Comparison of ENCODE assay signal across 18 mouse cellular contexts in the genomic region with DNA sequence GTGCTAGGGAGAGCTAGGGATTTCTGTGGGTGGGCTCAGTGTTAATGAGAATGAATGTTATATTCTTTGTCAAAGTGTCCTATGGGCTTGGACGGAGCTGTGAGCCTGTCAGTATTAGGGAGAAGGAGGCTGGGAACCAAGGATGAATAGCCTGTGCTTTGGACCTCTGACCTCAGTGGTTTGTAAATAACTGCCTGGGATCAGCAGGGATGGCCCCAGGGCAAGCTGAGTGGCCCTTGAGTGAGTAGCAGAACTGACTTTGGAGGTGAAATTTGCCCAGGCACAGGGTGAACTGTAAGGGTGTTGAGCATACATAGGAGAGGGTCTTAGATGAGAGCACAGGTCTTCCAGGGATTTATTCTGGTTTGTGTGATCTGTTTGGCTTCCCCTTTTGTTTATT. TPM values are rescaled to one million over a fixed set of nuclear protein-coding genes. Genes with fewer than 3 reads are reported as not detected.
DNase-seq lines count a peak whose midpoint lies in the region; ATAC-seq and TF ChIP-seq lines count a peak whose summit lies in the region.
"Had no signal": no experiment of that assay in that cellular context is flagged by ENCODE, and none has a peak within 500 bp of the region (broad histone marks: within the 10 kb centered on the region; RNA-seq: fewer than 3 reads in every experiment).

No protein-coding gene starts in this region.

- TF ChIP-seq CTCF in hindbrain, postnatal 0 days (IDR thresholded peaks at IDR 0.05; ENCODE audit: low read depth), result no peak
- TF ChIP-seq CTCF in liver, embryonic 14.5 days (IDR thresholded peaks at IDR 0.05; ENCODE audit: low read depth), result no peak

- no peak overlapping the region for H3K9ac ChIP-seq in forebrain, embryonic 15.5 days (replicated peaks)
- H3K9ac ChIP-seq in forebrain, embryonic 14.5 days (ENCODE audit: low read length), result no peak overlapping the region
- H3K9ac ChIP-seq in hindbrain, postnatal 0 days (replicated peaks; ENCODE audit: low read length), result 0 out of 2 replicates have a peak overlapping the region, but pooled peaks have one; percentile 1
- no peak overlapping the region for H3K9ac ChIP-seq in liver, embryonic 14.5 days (replicated peaks)
- H3K9ac ChIP-seq in liver, embryonic 12.5 days, result no peak overlapping the region
- no peak overlapping the region for H3K9ac ChIP-seq in liver, embryonic 16.5 days (ENCODE audit: low read depth, low read length)

- peaks cover 15% of the 10 kb centered on the region for H3K4me1 ChIP-seq in forebrain, embryonic 15.5 days
- no peaks in the 10 kb centered on the region for H3K4me1 ChIP-seq in forebrain, embryonic 14.5 days (ENCODE audit: control insufficient read depth, insufficient read depth, low read length)
- no peaks in the 10 kb centered on the region for H3K4me1 ChIP-seq in hindbrain, postnatal 0 days (ENCODE audit: insufficient read depth, low read length)
- H3K4me1 ChIP-seq in hindbrain, embryonic 10.5 days (replicated peaks), result peaks cover 10% of the 10 kb centered on the region; the same call in 1 of the 2 replicates
- peaks cover 0 to 14% of the 10 kb centered on the region in 2 experiments; a peak in 2 of 4 replicates for H3K4me1 ChIP-seq in liver, embryonic 14.5 days (replicated peaks; ENCODE audit: control insufficient read depth in 2 of 2, insufficient read depth in 2 of 2, low read length in 1 of 2)
- peaks cover 47% of the 10 kb centered on the region for H3K4me1 ChIP-seq in liver, embryonic 12.5 days
- peaks cover 16% of the 10 kb centered on the region for H3K4me1 ChIP-seq in liver, embryonic 16.5 days (ENCODE audit: control insufficient read depth, low read depth, low read length)

- H3K4me2 ChIP-seq in forebrain, embryonic 15.5 days (replicated peaks), result no peak overlapping the region
- no peak overlapping the region for H3K4me2 ChIP-seq in forebrain, embryonic 14.5 days (ENCODE audit: low read length)
- H3K4me2 ChIP-seq in hindbrain, postnatal 0 days (ENCODE audit: low read depth, low read length), result no peak overlapping the region
- 0 out of 2 replicates have a peak overlapping the region, but pooled peaks have one; percentile 11 for H3K4me2 ChIP-seq in liver, embryonic 14.5 days (ENCODE audit: low read depth)
- H3K4me2 ChIP-seq in liver, embryonic 12.5 days, result no peak overlapping the region
- H3K4me2 ChIP-seq in liver, embryonic 16.5 days (ENCODE audit: low read depth, low read length), result peak overlapping the region; percentile 31
- H3K4me2 ChIP-seq: heart, embryonic 11.5 days had no signal

- no peaks in the 10 kb centered on the region for H3K27me3 ChIP-seq in forebrain, embryonic 15.5 days
- no peaks in the 10 kb centered on the region for H3K27me3 ChIP-seq in forebrain, embryonic 14.5 days (replicated peaks; ENCODE audit: control insufficient read depth, insufficient read depth, low read length)
- no peaks in the 10 kb centered on the region for H3K27me3 ChIP-seq in hindbrain, postnatal 0 days (ENCODE audit: insufficient read depth, low read length)
- no peaks in the 10 kb centered on the region for H3K27me3 ChIP-seq in hindbrain, embryonic 10.5 days (ENCODE audit: insufficient read depth, poor library complexity, severe bottlenecking)
- no peaks in the 10 kb centered on the region for H3K27me3 ChIP-seq in liver, embryonic 14.5 days (ENCODE audit: control insufficient read depth, insufficient read depth, low read length)
- no peaks in the 10 kb centered on the region for H3K27me3 ChIP-seq in liver, embryonic 12.5 days (replicated peaks)
- H3K27me3 ChIP-seq in liver, embryonic 16.5 days (ENCODE audit: control insufficient read depth, insufficient read depth, low read depth, low read length), result no peaks in the 10 kb centered on the region

- no peak for TF ChIP-seq EP300 in liver, embryonic 14.5 days (IDR thresholded peaks at IDR 0.05; ENCODE audit: low read depth)

- H3K36me3 ChIP-seq in forebrain, embryonic 15.5 days, result no peaks in the 10 kb centered on the region
- 0 out of 2 replicates have a peak, but pooled peaks cover 3% of the 10 kb centered on the region for H3K36me3 ChIP-seq in forebrain, embryonic 14.5 days (ENCODE audit: control insufficient read depth, insufficient read depth, low read length)
- H3K36me3 ChIP-seq in hindbrain, postnatal 0 days (ENCODE audit: insufficient read depth, low read length), result no peaks in the 10 kb centered on the region
- peaks cover 22% of the 10 kb centered on the region; the same call in 1 of the 2 replicates for H3K36me3 ChIP-seq in hindbrain, embryonic 10.5 days
- peaks cover 6% of the 10 kb centered on the region for H3K36me3 ChIP-seq in liver, embryonic 14.5 days (replicated peaks; ENCODE audit: control insufficient read depth, insufficient read depth, low read depth)
- peaks cover 48% of the 10 kb centered on the region for H3K36me3 ChIP-seq in liver, embryonic 12.5 days
- H3K36me3 ChIP-seq in liver, embryonic 16.5 days (ENCODE audit: control insufficient read depth, insufficient read depth), result 0 out of 2 replicates have a peak, but pooled peaks cover 3% of the 10 kb centered on the region

- 42% methylated on average over 1 of the region's 1 CpGs for WGBS in forebrain, embryonic 15.5 days
- WGBS in forebrain, embryonic 14.5 days, result 48% methylated on average over 1 of the region's 1 CpGs
- WGBS in hindbrain, postnatal 0 days, result 50% methylated on average over 1 of the region's 1 CpGs
- 36% methylated on average over 1 of the region's 1 CpGs for WGBS in hindbrain, embryonic 10.5 days
- WGBS in liver, embryonic 14.5 days (ENCODE audit: insufficient replicate concordance), result 72% methylated on average over 1 of the region's 1 CpGs
- WGBS in liver, embryonic 12.5 days (ENCODE audit: insufficient replicate concordance), result 73% methylated on average over 1 of the region's 1 CpGs
- 63% methylated on average over 1 of the region's 1 CpGs for WGBS in liver, embryonic 16.5 days (ENCODE audit: insufficient replicate concordance)

- no peak for DNase-seq in forebrain, embryonic 14.5 days (ENCODE audit: low spot score)
- no peak for DNase-seq in hindbrain, postnatal 0 days (ENCODE audit: low spot score)
- DNase-seq in hindbrain, embryonic 10.5 days (ENCODE audit: low spot score), result no peak
- no peak for DNase-seq in liver, embryonic 14.5 days (ENCODE audit: low read depth in 3 of 3, low spot score in 3 of 3)
- DNase-seq in cerebellum, adult 9-10 months, result no peak
- DNase-seq: adrenal gland, adult 2 months; thymus, postnatal 4 days had no signal

- no peak for ATAC-seq in forebrain, embryonic 15.5 days (replicated peaks)
- ATAC-seq in forebrain, embryonic 14.5 days, result no peak
- no peak for ATAC-seq in hindbrain, postnatal 0 days
- ATAC-seq in liver, embryonic 14.5 days (ENCODE audit: insufficient read depth), result no peak; the same call in 1 of the 2 replicates
- no peak for ATAC-seq in liver, embryonic 12.5 days
- ATAC-seq in liver, embryonic 16.5 days (ENCODE audit: low read depth), result peak; percentile 60

- no peaks in the 10 kb centered on the region for H3K9me3 ChIP-seq in forebrain, embryonic 15.5 days
- H3K9me3 ChIP-seq in forebrain, embryonic 14.5 days (replicated peaks; ENCODE audit: control insufficient read depth, low read length), result no peaks in the 10 kb centered on the region
- H3K9me3 ChIP-seq in hindbrain, postnatal 0 days (ENCODE audit: low read length), result no peaks in the 10 kb centered on the region
- H3K9me3 ChIP-seq in hindbrain, embryonic 10.5 days, result no peaks in the 10 kb centered on the region
- H3K9me3 ChIP-seq in liver, embryonic 14.5 days (ENCODE audit: control insufficient read depth, low read length), result no peaks in the 10 kb centered on the region
- H3K9me3 ChIP-seq in liver, embryonic 12.5 days (replicated peaks), result no peaks in the 10 kb centered on the region
- H3K9me3 ChIP-seq in liver, embryonic 16.5 days (replicated peaks; ENCODE audit: control insufficient read depth, low read length), result no peaks in the 10 kb centered on the region

- no peak overlapping the region for H3K4me3 ChIP-seq in forebrain, embryonic 15.5 days
- no peak overlapping the region for H3K4me3 ChIP-seq in forebrain, embryonic 14.5 days (ENCODE audit: low read depth, low read length)
- H3K4me3 ChIP-seq in hindbrain, postnatal 0 days (ENCODE audit: low read length), result no peak overlapping the region
- H3K4me3 ChIP-seq in hindbrain, embryonic 10.5 days, result no peak overlapping the region
- no peak overlapping the region for H3K4me3 ChIP-seq in liver, embryonic 14.5 days (ENCODE audit: insufficient read depth in 1 of 2, low read depth in 2 of 2, low read length in 2 of 2)
- H3K4me3 ChIP-seq in liver, embryonic 12.5 days, result no peak overlapping the region
- H3K4me3 ChIP-seq in liver, embryonic 16.5 days (ENCODE audit: low read depth, low read length), result no peak overlapping the region
- H3K4me3 ChIP-seq: erythroblast, embryonic 14.5 days had no signal

- H3K27ac ChIP-seq in forebrain, embryonic 15.5 days (replicated peaks), result peak overlapping the region; percentile 53
- no peak overlapping the region; the same call in 1 of the 2 replicates for H3K27ac ChIP-seq in forebrain, embryonic 14.5 days (ENCODE audit: low read depth, low read length)
- peak overlapping the region; percentile 80 for H3K27ac ChIP-seq in hindbrain, postnatal 0 days
- no peak overlapping the region for H3K27ac ChIP-seq in hindbrain, embryonic 10.5 days
- H3K27ac ChIP-seq in liver, embryonic 14.5 days, result no peak overlapping the region
- no peak overlapping the region for H3K27ac ChIP-seq in liver, embryonic 12.5 days
- H3K27ac ChIP-seq in liver, embryonic 16.5 days (ENCODE audit: low read length), result peak overlapping the region; percentile 66

RNA-seq across cellular contexts. Expression of a gene that starts 8.8 kb away (rescaled TPM):
- 45.2 and 46.4 TPM in 2 replicates for polyA plus RNA-seq in forebrain, embryonic 15.5 days (2015; fragmentation: Nextera tagmentation; extraction: Ambion mirVana)
- 41.3 and 43.2 TPM in 2 replicates for polyA plus RNA-seq in forebrain, embryonic 14.5 days (2014; fragmentation: Nextera tagmentation; extraction: Ambion mirVana)
- total RNA-seq in hindbrain, postnatal 0 days (2014; rRNA removed), result 30.9 and 31.3 TPM in 2 replicates
- 33.1 and 37.1 TPM in 2 replicates for polyA plus RNA-seq in hindbrain, postnatal 0 days (2015; fragmentation: Nextera tagmentation; extraction: Ambion mirVana)
- polyA plus RNA-seq in hindbrain, embryonic 10.5 days (2016; fragmentation: Nextera tagmentation; extraction: Ambion mirVana), result 62.5 and 85.6 TPM in 2 replicates
- polyA plus RNA-seq in liver, embryonic 14.5 days (2012; rRNA removed), result 37.5 and 58.5 TPM in 2 replicates
- polyA plus RNA-seq in liver, embryonic 14.5 days (2014; fragmentation: Nextera tagmentation; extraction: Ambion mirVana), result 83.5 and 92.8 TPM in 2 replicates
- 135 and 142 TPM in 2 replicates for polyA plus RNA-seq in liver, embryonic 12.5 days (2016; fragmentation: Nextera tagmentation; extraction: Ambion mirVana)
- 100 and 102 TPM in 2 replicates for polyA plus RNA-seq in liver, embryonic 16.5 days (2015; fragmentation: Nextera tagmentation; extraction: Ambion mirVana)

RNA-seq across cellular contexts. Expression of a gene that starts 17.3 kb away (rescaled TPM):
- polyA plus RNA-seq in forebrain, embryonic 15.5 days (2015; fragmentation: Nextera tagmentation; extraction: Ambion mirVana), result not detected in 2 replicates
- not detected in 2 replicates for polyA plus RNA-seq in forebrain, embryonic 14.5 days (2014; fragmentation: Nextera tagmentation; extraction: Ambion mirVana)
- not detected in 2 replicates for total RNA-seq in hindbrain, postnatal 0 days (2014; rRNA removed)
- polyA plus RNA-seq in hindbrain, postnatal 0 days (2015; fragmentation: Nextera tagmentation; extraction: Ambion mirVana), result not detected in 2 replicates
- not detected in 2 replicates for polyA plus RNA-seq in hindbrain, embryonic 10.5 days (2016; fragmentation: Nextera tagmentation; extraction: Ambion mirVana)
- 0.04 TPM in 1 of 2 replicates, not detected in the other for polyA plus RNA-seq in liver, embryonic 14.5 days (2012; rRNA removed)
- 0.14 TPM in 1 of 2 replicates, not detected in the other for polyA plus RNA-seq in liver, embryonic 14.5 days (2014; fragmentation: Nextera tagmentation; extraction: Ambion mirVana)
- 0.25 TPM in 1 of 2 replicates, not detected in the other for polyA plus RNA-seq in liver, embryonic 12.5 days (2016; fragmentation: Nextera tagmentation; extraction: Ambion mirVana)
- polyA plus RNA-seq in liver, embryonic 16.5 days (2015; fragmentation: Nextera tagmentation; extraction: Ambion mirVana), result 0.11 TPM in 1 of 2 replicates, not detected in the other
- total RNA-seq: adrenal gland, adult 2 months; gastrocnemius, adult 8-10 months; layer of hippocampus, adult 18-20 months; left cerebral cortex, postnatal 14 days; megakaryocyte progenitor cell, adult 5-6 weeks; neutrophil, adult 5-6 weeks had no signal
- polyA plus RNA-seq: adrenal gland, adult 2 months; erythroblast, embryonic 14.5 days; heart, embryonic 11.5 days; spleen, adult 2 months had no signal

Comparison
In these comparisons a context has a peak if more than half of its experiments do, and no peak if none do; other contexts are left out.
1. H3K27ac ChIP-seq: peak in forebrain, embryonic 15.5 days (single experiment), hindbrain, postnatal 0 days (single experiment) and liver, embryonic 16.5 days (single experiment); none in forebrain, embryonic 14.5 days (single experiment), hindbrain, embryonic 10.5 days (single experiment), liver, embryonic 14.5 days (single experiment) and liver, embryonic 12.5 days (single experiment).
2. H3K4me2 ChIP-seq: peak in liver, embryonic 14.5 days (single experiment) and liver, embryonic 16.5 days (single experiment); none in forebrain, embryonic 15.5 days (single experiment), forebrain, embryonic 14.5 days (single experiment), hindbrain, postnatal 0 days (single experiment) and liver, embryonic 12.5 days (single experiment).